Mouse (Mus musculus) ZHBTc4 (cell line): Measurements from ENCODE around the gene Eif2b4.

Experiments used
- DNase-seq: peaks from one replicate; pipeline ENCODE4 v3.0.0-alpha.2; 2011; ENCODE audit warnings: low read depth, low spot score

The Eif2b4 gene

DNA sequence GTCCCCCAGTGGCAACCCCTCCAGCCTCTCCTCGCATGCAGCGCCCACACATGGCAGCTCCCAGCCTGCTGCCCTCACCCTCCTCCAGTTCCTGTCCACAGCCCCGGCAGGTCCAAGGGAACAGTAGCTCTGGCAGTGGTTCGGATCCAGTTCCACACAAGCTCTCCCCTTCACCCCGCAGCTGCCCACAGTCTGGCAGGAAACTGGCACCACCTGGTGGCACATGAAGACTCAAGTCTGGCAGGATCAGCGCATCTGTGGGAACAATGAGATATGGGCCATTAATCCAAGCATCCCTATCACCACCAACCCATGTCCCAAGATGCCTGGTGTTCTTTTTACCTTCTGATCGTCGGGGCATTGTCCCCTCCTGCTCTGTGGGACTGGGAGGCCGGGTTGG, 6.7 kb upstream of the Eif2b4 start:
- peak; percentile 18 for DNase-seq

- peak; percentile 9 for DNase-seq
These were observed 6.2 kb upstream of the Eif2b4 start for GRCm38 (mm10) chr5:31199321-31199892.

DNA sequence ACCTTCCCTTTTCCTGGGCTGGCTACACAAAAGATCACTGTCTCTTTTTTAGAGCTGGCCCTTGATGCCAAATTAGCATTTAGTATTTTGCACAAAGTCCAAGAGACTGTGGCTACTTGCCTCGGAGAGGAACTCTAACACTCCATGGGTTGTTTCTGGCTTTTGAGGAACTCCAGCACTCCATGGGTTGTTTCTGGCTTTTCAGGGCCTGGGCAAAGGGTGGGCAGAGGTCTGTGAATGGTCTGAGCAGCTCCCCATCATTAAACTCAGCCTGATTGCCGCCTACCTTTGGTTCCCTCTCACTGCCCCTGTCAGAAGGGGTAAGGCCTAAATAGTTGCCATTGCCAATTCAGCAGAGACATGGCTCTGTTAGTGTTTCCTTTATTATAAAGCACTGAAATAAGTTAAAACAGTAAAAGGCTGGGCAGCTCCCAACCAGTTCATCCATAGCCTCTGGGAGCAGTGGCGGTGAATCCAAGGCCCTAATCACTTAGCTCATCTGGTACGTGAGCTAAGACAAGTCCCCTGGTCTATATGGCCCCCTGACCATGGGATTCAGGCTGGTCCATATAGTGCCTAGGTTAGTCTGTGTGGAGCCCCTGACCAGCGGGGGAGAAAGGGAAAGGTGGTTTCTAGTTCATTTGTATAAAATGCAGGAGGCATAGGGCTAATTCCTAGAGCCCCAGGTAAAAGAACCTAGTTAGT, 5.5 kb upstream of the Eif2b4 start:
- no peak for DNase-seq

- DNase-seq, result no peak
These were observed 4.9 kb upstream of the Eif2b4 start for GRCm38 (mm10) chr5:31198170-31198569.

- no peak for DNase-seq
These were observed 3.8 kb upstream of the Eif2b4 start for GRCm38 (mm10) chr5:31197072-31197471.

- no peak for DNase-seq
These were observed 3.0 kb upstream of the Eif2b4 start for GRCm38 (mm10) chr5:31196207-31196606.

GRCm38 (mm10) chr5:31195671-31196070, 2.4 kb upstream of the Eif2b4 start:
- DNase-seq, result no peak

- DNase-seq, result peak; percentile 79
These were observed 1.6 kb upstream of the Eif2b4 start for GRCm38 (mm10) chr5:31194486-31195485.

DNA sequence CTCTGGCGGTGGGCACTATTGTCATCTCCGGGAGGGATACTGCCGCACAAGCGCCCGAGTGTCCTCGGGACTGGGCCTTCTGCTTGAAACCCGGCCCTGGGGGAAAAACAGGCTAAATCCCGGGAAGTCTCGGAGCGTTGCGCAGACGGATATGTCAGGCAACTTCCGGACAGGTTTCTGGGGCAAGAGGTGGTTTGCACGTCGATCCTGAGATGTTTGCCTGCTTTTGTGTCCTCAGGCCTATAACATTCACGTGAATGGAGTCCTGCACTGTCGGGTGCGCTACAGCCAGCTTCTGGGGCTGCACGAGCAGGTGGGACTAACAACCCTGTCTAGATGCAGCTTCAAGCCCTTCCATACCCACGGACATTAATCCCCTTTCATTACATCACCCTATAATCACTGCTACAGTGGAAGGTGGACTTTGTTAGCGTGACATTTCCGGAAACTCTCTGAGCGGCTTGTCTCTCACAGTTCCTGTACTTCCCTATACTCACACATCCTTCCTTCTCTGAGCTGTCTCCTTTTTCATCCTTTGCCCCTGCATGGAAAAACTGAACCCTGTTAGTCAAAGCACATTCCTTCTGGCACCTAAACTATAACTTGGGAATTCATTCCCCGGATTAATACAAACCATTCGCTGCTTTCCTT, 526 bp upstream of the Eif2b4 start:
- peak; percentile 38 for DNase-seq

DNA sequence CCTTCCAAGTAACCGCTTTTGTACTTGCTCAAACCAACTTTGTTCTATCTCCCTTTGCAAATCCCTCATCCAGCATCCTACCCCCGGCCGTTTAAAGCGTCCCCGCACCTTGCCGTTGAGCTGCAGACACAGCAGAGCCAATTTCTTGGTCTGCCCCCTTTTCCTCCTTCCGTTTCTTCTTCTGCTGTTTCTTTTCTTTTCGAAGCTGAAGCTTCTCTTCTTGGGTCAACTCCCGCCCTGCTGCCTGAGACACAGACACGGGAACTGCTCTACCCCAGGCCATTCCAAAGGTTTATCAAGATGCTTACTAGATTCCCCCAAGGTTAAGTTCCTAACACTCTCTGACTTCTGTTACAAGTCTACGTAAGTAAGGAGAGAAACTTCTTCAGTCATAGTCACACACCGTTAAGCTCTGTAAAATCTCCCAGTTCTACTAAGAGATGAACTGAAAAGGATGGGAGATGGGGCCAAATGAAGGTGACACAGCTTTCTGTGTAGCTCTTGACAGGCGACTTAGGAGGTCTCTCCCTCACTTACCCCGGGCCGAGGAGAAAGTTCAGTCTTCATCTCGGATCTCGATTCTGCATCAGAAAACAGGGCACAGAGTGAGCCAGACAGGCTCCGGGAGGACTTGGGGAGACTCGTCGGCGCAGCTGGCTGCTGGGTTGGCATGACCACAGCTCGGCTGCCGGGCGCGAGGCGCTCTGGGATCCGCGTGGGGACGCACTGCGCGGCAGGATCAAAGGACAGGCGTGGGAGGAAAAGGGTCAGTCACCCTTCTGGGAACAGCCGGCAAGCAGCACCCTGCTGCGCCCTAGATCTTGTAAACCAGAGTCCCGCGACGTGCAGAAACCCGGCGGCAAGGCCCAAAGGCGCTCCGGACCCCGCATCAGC, 938 bp downstream of the Eif2b4 start:
- no peak for DNase-seq

- peak; percentile 59 for DNase-seq
These were observed 3.0 kb downstream of the Eif2b4 start for GRCm38 (mm10) chr5:31190201-31190600.

DNA sequence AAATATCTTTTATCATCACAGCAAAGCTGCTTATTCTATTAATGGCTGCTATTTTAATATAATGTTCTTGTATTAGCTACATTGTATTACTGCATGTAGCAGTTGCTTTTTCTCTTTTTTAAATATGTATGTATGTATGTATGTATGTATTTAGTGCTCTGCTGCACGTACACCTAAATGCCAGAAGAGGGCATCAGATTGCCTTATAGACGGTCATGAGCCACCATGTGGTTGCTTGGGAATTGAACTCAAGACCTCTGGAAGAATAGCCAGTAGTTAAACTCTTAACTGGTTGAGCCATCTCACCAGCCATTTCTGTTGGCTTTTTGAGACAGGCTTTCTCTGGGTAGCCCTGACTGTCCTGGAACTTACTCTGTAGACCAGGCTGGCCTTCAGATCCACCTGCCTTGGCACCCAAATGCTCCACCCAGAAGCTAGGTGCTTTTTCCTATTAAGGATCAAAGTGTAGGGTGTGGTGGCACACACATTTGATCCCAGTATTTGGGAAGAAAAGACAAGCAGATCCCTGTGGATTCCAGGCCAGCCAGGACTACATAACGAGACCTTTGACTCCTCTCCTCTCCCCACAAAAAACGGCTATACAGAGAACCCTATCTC, 4.9 kb downstream of the Eif2b4 start:
- peak; percentile 74 for DNase-seq

- no peak for DNase-seq
These were observed 9.6 kb downstream of the Eif2b4 start for GRCm38 (mm10) chr5:31183678-31184077.

DNA sequence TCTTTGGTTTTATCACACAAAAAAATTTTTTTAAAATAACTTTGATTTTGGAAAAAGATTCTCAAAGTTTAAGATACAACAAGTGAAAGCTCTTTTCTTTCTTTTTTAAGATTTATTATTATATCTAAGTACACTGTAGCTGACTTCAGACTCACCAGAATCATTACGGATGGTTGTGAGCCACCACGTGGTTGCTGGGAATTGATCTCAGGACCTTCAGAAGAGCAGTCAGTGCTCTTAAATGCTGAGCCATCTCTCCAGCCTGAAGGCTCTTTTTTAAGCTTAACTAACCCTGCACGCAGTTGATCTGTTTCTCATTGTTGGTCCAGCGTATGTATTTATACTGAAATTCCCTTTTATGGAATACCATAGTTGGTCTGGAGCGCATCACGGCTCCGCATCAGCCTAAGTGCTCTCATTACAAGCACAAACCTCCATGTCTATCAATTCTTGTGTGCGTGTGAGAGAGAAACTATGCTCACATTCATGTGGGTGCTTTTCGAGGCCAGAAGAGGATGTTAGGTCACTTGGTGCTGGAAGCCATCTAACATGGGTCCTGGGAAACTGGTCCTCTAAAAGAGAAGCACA, 12.0 kb downstream of the Eif2b4 start:
- no peak for DNase-seq

DNA sequence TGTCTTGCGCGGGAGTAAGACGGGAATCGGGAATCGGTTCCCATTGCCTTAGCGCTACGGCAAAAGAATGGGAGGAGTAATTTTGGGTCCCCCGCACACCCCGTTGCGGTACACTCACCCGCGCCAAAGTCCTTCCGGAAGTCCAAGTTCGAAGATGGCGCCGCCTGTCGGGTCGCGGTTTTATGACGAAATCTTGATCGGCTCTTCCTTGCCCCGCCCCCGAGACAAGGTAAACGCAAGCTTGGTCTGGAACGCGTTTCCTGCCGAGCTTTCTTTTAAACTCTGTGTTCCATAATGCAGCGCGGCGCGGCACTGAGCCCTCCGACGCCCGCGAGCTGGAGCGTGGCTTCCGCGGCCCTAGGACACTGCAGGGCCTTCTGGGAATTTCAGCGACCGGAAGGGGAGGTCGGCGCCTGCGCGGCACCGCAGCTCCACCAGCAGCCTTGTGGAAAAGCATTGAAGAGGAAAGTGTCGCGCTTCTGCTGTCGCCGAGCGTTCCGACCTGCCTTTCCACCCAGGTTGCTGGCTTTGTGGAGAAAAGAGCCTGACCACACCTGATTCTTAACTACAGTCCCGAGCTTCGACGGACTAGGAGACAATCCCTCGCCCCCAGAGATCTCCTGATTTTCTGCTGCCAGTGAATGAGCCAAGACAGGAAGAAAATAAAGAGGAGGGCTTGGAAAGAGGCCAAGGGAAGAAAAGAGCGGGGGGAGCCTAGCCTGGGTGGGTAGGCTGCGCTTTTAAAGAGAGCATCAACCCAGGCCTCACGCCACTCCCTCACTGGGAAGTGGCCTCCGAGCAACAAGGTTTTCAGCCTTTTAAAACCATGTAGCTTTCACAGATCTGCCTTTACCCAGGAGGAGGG, 13.2 kb downstream of the Eif2b4 start, which contains the start of the genes Gm29609 and Gtf3c2:
Gene Gm29609 (minus strand): TSS at position 146 of the 865 bp plus-strand sequence.
Gene Gtf3c2 (minus strand): TSS at position 379 of the 865 bp plus-strand sequence.
- peak; percentile 99 for DNase-seq

GRCm38 (mm10) chr5:31179301-31179765, 13.9 kb downstream of the Eif2b4 start:
- DNase-seq, result peak; percentile 84

DNA sequence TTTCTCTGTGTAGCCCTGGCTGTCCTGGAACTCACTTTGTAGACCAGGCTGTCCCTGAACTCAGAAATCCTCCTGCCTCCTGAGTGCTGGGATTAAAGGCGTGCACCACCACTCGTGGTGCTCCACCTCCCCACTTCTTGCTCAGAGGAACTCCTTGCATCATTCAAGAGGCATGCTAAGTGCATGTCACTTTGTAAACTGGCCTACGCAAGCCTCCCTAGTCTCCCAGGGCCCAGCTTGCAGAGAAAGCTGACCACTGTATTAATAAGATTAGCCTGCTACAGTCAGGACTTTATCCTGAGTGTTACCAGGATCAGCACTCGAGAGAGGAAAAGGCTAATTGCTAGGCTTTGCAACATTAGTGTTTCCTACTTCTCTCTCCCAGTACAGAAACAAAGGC, 24.6 kb downstream of the Eif2b4 start:
- no peak for DNase-seq

GRCm38 (mm10) chr5:31164878-31165277, 28.4 kb downstream of the Eif2b4 start:
- DNase-seq, result no peak

GRCm38 (mm10) chr5:31162462-31162861, 30.8 kb downstream of the Eif2b4 start:
- DNase-seq, result no peak
